Mouse (Mus musculus) CH12.LX (cell line): ENCODE data around the gene Tas1r1. TPM values are rescaled to one million over a fixed set of nuclear protein-coding genes. Genes with fewer than 3 reads are reported as not detected.

ENCODE experiments used
- DNase-seq: peaks from one replicate; pipeline ENCODE4 v3.0.0-alpha.2; 2013; ENCODE audit errors: extremely low read depth
- H3K27ac ChIP-seq: 2 replicates; pipeline ENCODE4 v1.5.1; 2012; ENCODE audit warnings: low read depth, mild to moderate bottlenecking, control low read depth, moderate library complexity; ENCODE audit not compliant: insufficient read depth
- H3K27me3 ChIP-seq: replicated peaks from 2 replicates; pipeline ENCODE3; 2012; ENCODE audit warnings: inconsistent platforms
- H3K36me3 ChIP-seq, 2 experiments: replicated peaks in 1 of 2; 2 replicates each; pipeline versions ENCODE3 to v1.6.1; 2012; ENCODE audit warnings: inconsistent platforms in 1 of 2, low read length in 1 of 2, mild to moderate bottlenecking in 1 of 2, mixed read lengths in 1 of 2, moderate library complexity in 1 of 2; ENCODE audit not compliant: control insufficient read depth in 1 of 2, insufficient read depth in 1 of 2
- H3K4me1 ChIP-seq, 2 experiments: 2 replicates each; pipeline ENCODE4 v1.6.1; 2012; ENCODE audit warnings: inconsistent platforms in 1 of 2, moderate library complexity in 1 of 2; ENCODE audit not compliant: insufficient read depth in 2 of 2, control insufficient read depth in 1 of 2
- H3K4me2 ChIP-seq: 2 replicates; pipeline ENCODE4 v1.6.1; 2012; ENCODE audit warnings: low read depth, mild to moderate bottlenecking, control low read depth; ENCODE audit not compliant: poor library complexity, insufficient read depth, severe bottlenecking
- H3K4me3 ChIP-seq, 3 experiments: fragments of 150-350 bp in 1 of 3; sonication (generic) in 1 of 3; replicated peaks in 1 of 3; 2 replicates each; pipeline versions ENCODE3 to v1.5.1; 2011 to 2012; ENCODE audit warnings: low read depth in 2 of 3, low read length in 2 of 3, mild to moderate bottlenecking in 2 of 3, moderate library complexity in 2 of 3, control low read depth in 1 of 3, improper control_type of control experiment in 1 of 3, inconsistent platforms in 1 of 3, mixed read lengths in 1 of 3; ENCODE audit not compliant: poor library complexity in 1 of 3
- H3K79me2 ChIP-seq: replicated peaks from 2 replicates; pipeline ENCODE4 v1.6.1; 2012; ENCODE audit warnings: mild to moderate bottlenecking, moderate library complexity; ENCODE audit not compliant: control insufficient read depth, poor library complexity, insufficient read depth, severe bottlenecking; ENCODE audit errors: extremely low read depth
- H3K9ac ChIP-seq: 2 replicates; pipeline ENCODE4 v1.6.1; 2012; ENCODE audit warnings: low read depth, mild to moderate bottlenecking, control low read depth, moderate library complexity; ENCODE audit not compliant: insufficient read depth
- H3K9me3 ChIP-seq: replicated peaks from 2 replicates; pipeline ENCODE3; 2012; ENCODE audit warnings: low read length, inconsistent platforms, mixed read lengths
- CTCF ChIP-seq, 2 experiments: IDR thresholded peaks in 1 of 2; conservative IDR thresholded peaks in 1 of 2; 2 replicates each; pipeline ENCODE4 v1.5.1; 2011 to 2012; ENCODE audit warnings: low read depth in 2 of 2, low read length in 2 of 2, improper control_type of control experiment in 1 of 2, inconsistent platforms in 1 of 2, mild to moderate bottlenecking in 1 of 2, moderate library complexity in 1 of 2
- E2F4 ChIP-seq: IDR thresholded peaks from 2 replicates; pipeline ENCODE4 v1.6.1; 2011; ENCODE audit warnings: low read depth, low read length, improper control_type of control experiment; ENCODE audit not compliant: insufficient replicate concordance
- GABPA ChIP-seq: IDR thresholded peaks from 2 replicates; pipeline ENCODE4 v1.6.1; 2012; ENCODE audit warnings: low read depth, low read length, improper control_type of control experiment, inconsistent platforms; ENCODE audit not compliant: insufficient replicate concordance
- HCFC1 ChIP-seq: IDR thresholded peaks from 2 replicates; pipeline ENCODE4 v1.6.1; 2012; ENCODE audit warnings: low read depth, mild to moderate bottlenecking, inconsistent platforms, low read length, improper control_type of control experiment
- IRF4 ChIP-seq: IDR thresholded peaks from 2 replicates; pipeline ENCODE4 v1.6.1; 2014; ENCODE audit warnings: low read depth, mild to moderate bottlenecking, inconsistent platforms, low read length, improper control_type of control experiment
- JUND ChIP-seq: conservative IDR thresholded peaks from 2 replicates; pipeline ENCODE4 v1.6.1; 2011; ENCODE audit warnings: low read depth, low read length, improper control_type of control experiment
- KAT2A ChIP-seq: IDR thresholded peaks from 2 replicates; pipeline ENCODE4 v1.6.1; 2012; ENCODE audit warnings: low read length, improper control_type of control experiment, inconsistent platforms; ENCODE audit not compliant: insufficient replicate concordance
- MAZ ChIP-seq: IDR thresholded peaks from 2 replicates; pipeline ENCODE4 v1.6.1; 2012; ENCODE audit warnings: low read depth, mild to moderate bottlenecking, inconsistent platforms, low read length, improper control_type of control experiment, moderate library complexity
- MEF2A ChIP-seq: IDR thresholded peaks from 2 replicates; pipeline ENCODE4 v1.6.1; 2014; ENCODE audit warnings: low read depth, mild to moderate bottlenecking, inconsistent platforms, low read length, improper control_type of control experiment, borderline replicate concordance
- MYC ChIP-seq: IDR thresholded peaks from 2 replicates; pipeline ENCODE4 v1.6.1; 2011; ENCODE audit warnings: low read depth, mild to moderate bottlenecking, improper control_type of control experiment, low read length
- NELFE ChIP-seq: IDR thresholded peaks from 2 replicates; pipeline ENCODE4 v1.6.1; 2011; ENCODE audit warnings: low read depth, low read length, improper control_type of control experiment
- NRF1 ChIP-seq: IDR thresholded peaks from 2 replicates; pipeline ENCODE4 v1.6.1; 2014; ENCODE audit warnings: low read depth, mild to moderate bottlenecking, inconsistent platforms, low read length, improper control_type of control experiment, moderate library complexity
- POLR2A ChIP-seq: IDR thresholded peaks from 2 replicates; pipeline ENCODE4 v1.6.1; 2011; ENCODE audit warnings: low read depth, mild to moderate bottlenecking, improper control_type of control experiment, low read length
- RAD21 ChIP-seq: IDR thresholded peaks from 2 replicates; pipeline ENCODE4 v1.6.1; 2011; ENCODE audit warnings: low read depth, mild to moderate bottlenecking, low read length, improper control_type of control experiment, moderate library complexity
- SIN3A ChIP-seq: IDR thresholded peaks from 2 replicates; pipeline ENCODE4 v1.6.1; 2012; ENCODE audit warnings: low read length, improper control_type of control experiment, inconsistent platforms
- TBP ChIP-seq: conservative IDR thresholded peaks from 2 replicates; pipeline ENCODE4 v1.6.1; 2011; ENCODE audit warnings: low read depth, low read length, improper control_type of control experiment
- UBTF ChIP-seq: IDR thresholded peaks from 2 replicates; pipeline ENCODE4 v1.6.1; 2012; ENCODE audit warnings: low read depth, mild to moderate bottlenecking, inconsistent platforms, low read length, improper control_type of control experiment, moderate library complexity
- USF1 ChIP-seq: IDR thresholded peaks from 2 replicates; pipeline ENCODE4 v1.6.1; 2014; ENCODE audit warnings: low read depth, mild to moderate bottlenecking, inconsistent platforms, low read length, improper control_type of control experiment
- ZC3H11A ChIP-seq: IDR thresholded peaks from 2 replicates; pipeline ENCODE4 v1.6.1; 2012; ENCODE audit warnings: low read depth, mild to moderate bottlenecking, inconsistent platforms, low read length, improper control_type of control experiment
- ZKSCAN1 ChIP-seq: IDR thresholded peaks from 2 replicates; pipeline ENCODE4 v1.6.1; 2012; ENCODE audit warnings: low read depth, inconsistent platforms, low read length, improper control_type of control experiment, borderline replicate concordance
- dilution Hi-C: fragments of 300-500 bp; cut with MboI; formaldehyde crosslinking; loops from 2 replicates; pipeline ENCODE4 v1.14.3; 2020; ENCODE audit warnings: low sequenced_read_pairs; ENCODE audit not compliant: extremely low pct_unique_long_range_greater_than_20kb, extremely low pct_ligation_motif_present
- in situ Hi-C: fragments of 300-500 bp; cut with MboI; formaldehyde crosslinking; loops from 3 replicates; pipeline ENCODE4 v1.14.3; 2019; ENCODE audit warnings: low sequenced_read_pairs, low pct_ligation_motif_present, low pct_unique_long_range_greater_than_20kb, mixed read lengths
- polyA plus RNA-seq: library from polyadenylated mRNA; unstranded; fragments of >175 nt; gene quantifications from 2 replicates; pipeline ENCODE4 v1.2.1, GENCODE M21; 2012; ENCODE audit warnings: low read depth; ENCODE audit not compliant: insufficient read length
- total RNA-seq, 2 experiments: library from RNA; depleted of rRNA; stranded (reverse); fragments of 300-350 nt in 1 of 2; fragments of >200 nt in 1 of 2; gene quantifications; 2 replicates each; pipeline ENCODE4 v1.2.3; 2012 to 2014

Tas1r1 gene
- total and polyA plus RNA-seq, 3 experiments: 0.21 TPM; not detected in 2

- in situ Hi-C loops (no loop called here), dilution Hi-C loops (no loop called here)
- peaks cover 26 to 56% of the 10 kb centered on the region in 2 experiments for H3K36me3 ChIP-seq
- no peak for DNase-seq
- no peaks in the 10 kb centered on the region for H3K9me3 ChIP-seq
- no peak overlapping the region for H3K27ac ChIP-seq
- no peak overlapping the region for H3K4me2 ChIP-seq
- H3K27me3 ChIP-seq: peaks cover 14% of the 10 kb centered on the region
- TF ChIP-seq ZKSCAN1: no peak
- TF ChIP-seq E2F4: no peak
- H3K4me3 ChIP-seq: no peak overlapping the region
- H3K79me2 ChIP-seq: peaks cover 2% of the 10 kb centered on the region; the same call in 1 of the 2 replicates
- peaks cover 15 to 39% of the 10 kb centered on the region in 2 experiments for H3K4me1 ChIP-seq
- no peak overlapping the region for H3K9ac ChIP-seq
These were observed 26.3 kb downstream of the Tas1r1 start for GRCm38 (mm10) chr4:152012109-152012508.

- peaks cover 9 to 36% of the 10 kb centered on the region in 2 experiments for H3K4me1 ChIP-seq
- no peak for TF ChIP-seq KAT2A
- no peak for TF ChIP-seq UBTF
- TF ChIP-seq CTCF (conservative IDR thresholded peaks at IDR 0.05 in 1 of 2, IDR thresholded peaks at IDR 0.05 in 1 of 2; ENCODE audit: low read depth in 2 of 2, low read length in 2 of 2): no peak
- TF ChIP-seq MEF2A: no peak
- TF ChIP-seq JUND: no peak
- no peak for TF ChIP-seq IRF4
- TF ChIP-seq ZKSCAN1: no peak
- no peak for TF ChIP-seq NELFE
- no peak for TF ChIP-seq RAD21
- TF ChIP-seq NRF1: no peak
- no peak for TF ChIP-seq GABPA
- TF ChIP-seq POLR2A: no peak
- no peak for TF ChIP-seq MAZ
- TF ChIP-seq ZC3H11A: no peak
- TF ChIP-seq SIN3A: no peak
- no peak for TF ChIP-seq USF1
- TF ChIP-seq TBP: no peak
- no peak for TF ChIP-seq HCFC1
- TF ChIP-seq MYC: no peak
- TF ChIP-seq, all 38 proteins: peak for 0
- in situ Hi-C loops: no loop called here
- peak overlapping the region; percentile 86; the same call in 1 of the 2 replicates for H3K4me2 ChIP-seq
- H3K9ac ChIP-seq: no peak overlapping the region
- H3K4me3 ChIP-seq: no peak overlapping the region
- dilution Hi-C loops: no loop called here
- no peaks in the 10 kb centered on the region for H3K9me3 ChIP-seq
- DNase-seq: no peak
- H3K36me3 ChIP-seq: peaks cover 26 to 48% of the 10 kb centered on the region in 2 experiments
- peaks cover 18% of the 10 kb centered on the region for H3K27me3 ChIP-seq
- peaks cover 2% of the 10 kb centered on the region; the same call in 1 of the 2 replicates for H3K79me2 ChIP-seq
- no peak overlapping the region for H3K27ac ChIP-seq
These were observed 27.1 kb downstream of the Tas1r1 start for GRCm38 (mm10) chr4:152011171-152011760.
